Mouse (Mus musculus): Measurements from ENCODE around the gene Atp11c.

Gene Atp11c

DNA sequence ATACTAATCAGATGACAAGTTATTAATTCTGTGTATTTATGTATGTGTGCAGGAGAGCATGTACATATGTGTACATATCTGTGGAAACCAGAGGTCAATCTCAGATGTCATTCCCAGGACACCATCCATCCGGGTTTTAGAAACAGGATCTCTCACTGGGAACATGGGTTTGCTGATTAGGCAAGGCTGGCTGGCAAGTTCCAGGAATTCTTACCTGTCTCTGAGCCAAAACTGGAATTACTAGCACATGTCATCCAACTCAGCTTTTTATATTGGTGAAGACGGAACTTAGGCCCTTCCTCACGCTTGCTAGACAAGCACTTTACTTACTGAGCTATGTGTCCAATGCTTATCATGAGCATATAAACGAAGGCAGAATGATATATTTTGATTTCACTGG lies 247.5 kb downstream of the Atp11c start:
- 71% methylated on average over 4 of the region's 4 CpGs for WGBS

- WGBS, result 91% methylated on average over 3 of the region's 3 CpGs
Observed at GRCm38 (mm10) chrX:60329735-60330134, 262.8 kb downstream of the Atp11c start.

- WGBS, result 67% methylated on average over 4 of the region's 4 CpGs
Observed at GRCm38 (mm10) chrX:60321321-60321720, 271.2 kb downstream of the Atp11c start.

DNA sequence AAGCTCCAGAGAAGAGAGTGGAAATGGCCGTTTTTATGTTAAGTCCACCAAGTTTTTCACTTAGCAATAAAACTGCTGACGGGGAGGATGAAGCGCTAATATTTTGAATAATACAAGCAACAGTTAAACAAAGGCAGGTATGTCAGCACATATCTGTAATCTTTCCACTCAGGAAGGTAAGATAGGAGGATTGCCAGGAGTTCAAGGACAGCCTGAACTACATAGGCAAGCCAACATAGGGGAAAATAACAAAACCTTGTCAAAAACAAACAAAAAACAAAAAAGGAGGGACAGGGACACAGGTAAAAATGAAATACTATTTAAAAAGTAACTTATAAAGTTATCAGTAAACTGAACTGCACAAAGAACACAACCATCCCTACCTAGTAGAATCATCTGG lies 274.8 kb downstream of the Atp11c start:
- WGBS, result 96% methylated on average over 3 of the region's 3 CpGs

GRCm38 (mm10) chrX:60292335-60292734 lies 300.2 kb downstream of the Atp11c start:
- 87% methylated on average over 2 of the region's 2 CpGs for WGBS

DNA sequence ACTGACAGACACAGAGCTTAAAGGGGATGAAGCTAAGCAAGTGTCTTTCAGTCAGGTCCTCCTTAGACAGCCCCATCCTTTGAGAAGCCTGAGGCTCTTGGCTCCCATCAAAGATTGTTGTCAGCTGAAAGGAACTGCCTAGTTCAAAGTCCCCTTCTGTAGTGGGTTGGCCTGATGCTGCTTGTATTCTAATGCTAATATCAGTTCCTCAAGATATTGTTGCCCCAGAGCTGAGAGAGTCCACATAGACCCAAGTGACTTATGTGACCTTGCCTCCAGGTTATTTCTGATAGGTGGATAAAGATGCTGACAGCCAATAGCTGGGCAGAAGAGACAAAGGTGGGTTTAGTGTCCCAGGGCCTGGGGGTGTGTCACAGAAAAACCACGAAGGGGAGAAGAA lies 404.8 kb downstream of the Atp11c start:
- WGBS, result 54% methylated on average over 1 of the region's 1 CpGs

DNA sequence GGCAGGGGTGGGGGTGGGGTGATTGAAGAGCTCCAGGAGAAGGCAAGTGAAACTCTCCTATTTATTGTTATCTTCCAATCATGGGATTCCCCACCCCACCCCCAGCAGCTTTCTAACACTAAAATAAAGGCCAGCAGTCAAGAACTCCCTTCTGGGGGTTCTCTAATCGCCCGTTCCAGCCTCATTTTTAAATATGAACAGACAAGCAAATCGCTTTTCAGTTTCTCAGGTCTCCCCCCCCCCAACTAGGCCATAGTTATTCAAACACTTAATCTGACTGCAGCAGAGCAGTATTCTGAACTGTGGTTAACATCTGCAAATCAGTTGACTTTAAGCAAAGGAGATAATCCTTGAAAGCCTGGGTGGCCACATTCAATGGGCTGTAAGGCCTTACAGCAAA lies 409.9 kb downstream of the Atp11c start:
- WGBS, result 80% methylated on average over 3 of the region's 3 CpGs

- 3% methylated on average over 28 of the region's 28 CpGs for WGBS
Observed at GRCm38 (mm10) chrX:60178744-60179458, 413.6 kb downstream of the Atp11c start, which contains the start of gene Mcf2. Mcf2 (minus strand) TSS chrX:60179089.

DNA sequence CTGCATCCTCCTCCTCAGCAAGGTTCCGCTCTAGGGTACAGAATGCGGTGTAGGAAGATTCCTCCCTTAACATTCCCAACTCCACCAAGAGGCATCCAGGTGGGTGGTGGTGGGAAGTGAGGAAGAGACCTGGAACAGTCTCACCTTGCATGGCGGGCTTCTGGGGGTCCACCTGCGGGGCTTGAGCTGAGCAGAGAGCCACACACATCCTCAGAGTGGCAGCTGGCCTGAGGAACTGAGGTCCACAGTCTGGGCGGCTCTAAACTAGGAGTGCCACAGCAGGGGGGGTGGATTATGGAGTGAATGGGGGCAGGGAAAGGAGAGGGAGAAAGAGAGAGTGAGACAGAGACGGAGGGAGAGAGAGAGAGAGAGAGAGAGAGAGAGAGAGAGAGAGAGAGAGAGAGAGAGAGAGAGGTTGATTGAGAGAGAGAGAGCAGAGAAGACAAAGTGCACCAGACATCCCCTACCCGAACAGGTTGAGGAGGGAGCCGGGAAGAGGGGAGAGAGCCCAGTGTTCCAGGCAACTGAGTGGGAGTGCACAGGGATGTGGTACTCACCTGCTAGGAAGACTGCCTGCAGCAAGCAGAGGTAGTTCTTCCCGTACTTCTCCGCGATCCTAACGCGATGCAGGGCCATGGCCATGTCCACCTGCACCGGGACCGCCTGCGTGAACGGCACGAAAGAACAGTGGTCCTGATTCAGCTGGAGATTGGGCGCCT lies 414.3 kb downstream of the Atp11c start:
- WGBS, result 10% methylated on average over 18 of the region's 19 CpGs
